9 mouse cellular contexts compared by ENCODE assay signal in genomic region chr1:133911456-133911855, GRCm38 (mm10). TPM values are rescaled to one million over a fixed set of nuclear protein-coding genes. Genes with fewer than 3 reads are reported as not detected.
DNase-seq lines count a peak whose midpoint lies in the region; ATAC-seq and TF ChIP-seq lines count a peak whose summit lies in the region.
"Had no signal": no experiment of that assay in that cellular context is flagged by ENCODE, and none has a peak within 500 bp of the region (broad histone marks: within the 10 kb centered on the region; RNA-seq: fewer than 3 reads in every experiment).

No protein-coding gene starts in this region.

- DNase-seq in adrenal gland, adult (ENCODE audit: inconsistent age in 2 of 2, low spot score in 1 of 2): peak; percentile 68 to 88
- no peak for DNase-seq in adrenal gland, postnatal 4 days (ENCODE audit: low spot score in 2 of 2)
- DNase-seq in midbrain, embryonic 14.5 days: peak; percentile 89
- peak; percentile 71 for DNase-seq in cerebellum, adult 9-11 months
- peak; percentile 41 to 67 for DNase-seq in heart, adult 9 months (ENCODE audit: low spot score in 2 of 2)
- peak; percentile 80 for DNase-seq in liver, postnatal 0 days
- DNase-seq in right cerebral cortex, postnatal 25 days: peak; percentile 64

- H3K4me3 ChIP-seq in midbrain, embryonic 14.5 days (replicated peaks; ENCODE audit: low read depth, low read length): no peak overlapping the region
- no peak overlapping the region for H3K4me3 ChIP-seq in midbrain, embryonic 13.5 days (replicated peaks)
- H3K4me3 ChIP-seq in liver, postnatal 0 days (ENCODE audit: low read depth, low read length): no peak overlapping the region
- H3K4me3 ChIP-seq: neural tube, embryonic 12.5 days had no signal

- TF ChIP-seq CTCF in liver, postnatal 0 days (IDR thresholded peaks at IDR 0.05; ENCODE audit: low read depth): peak; percentile 96

- no peak overlapping the region for H3K27ac ChIP-seq in midbrain, embryonic 14.5 days (replicated peaks; ENCODE audit: low read depth, low read length)
- no peak overlapping the region for H3K27ac ChIP-seq in midbrain, embryonic 13.5 days
- no peak overlapping the region for H3K27ac ChIP-seq in liver, postnatal 0 days (ENCODE audit: low read depth)
- H3K27ac ChIP-seq: neural tube, embryonic 12.5 days had no signal

- H3K9ac ChIP-seq in midbrain, embryonic 14.5 days (replicated peaks; ENCODE audit: low read length): no peak overlapping the region
- no peak overlapping the region for H3K9ac ChIP-seq in midbrain, embryonic 13.5 days (replicated peaks)
- no peak overlapping the region for H3K9ac ChIP-seq in liver, postnatal 0 days (replicated peaks)
- H3K9ac ChIP-seq: neural tube, embryonic 12.5 days had no signal

- TF ChIP-seq EP300 in liver, postnatal 0 days (IDR thresholded peaks at IDR 0.05; ENCODE audit: low read depth): no peak

- ATAC-seq in midbrain, embryonic 14.5 days (ENCODE audit: low FRiP score, low TSS enrichment): no peak
- ATAC-seq in midbrain, embryonic 13.5 days: no peak
- no peak; the same call in 1 of the 2 replicates for ATAC-seq in liver, postnatal 0 days

- no peaks in the 10 kb centered on the region for H3K27me3 ChIP-seq in midbrain, embryonic 14.5 days (ENCODE audit: control insufficient read depth, insufficient read depth, low read length)
- H3K27me3 ChIP-seq in midbrain, embryonic 13.5 days: peaks cover 9% of the 10 kb centered on the region
- H3K27me3 ChIP-seq in liver, postnatal 0 days (ENCODE audit: insufficient read depth, low read length): peaks cover 12% of the 10 kb centered on the region; the same call in 1 of the 2 replicates

- H3K36me3 ChIP-seq in midbrain, embryonic 14.5 days (ENCODE audit: control insufficient read depth, insufficient read depth, low read length): no peaks in the 10 kb centered on the region
- no peaks in the 10 kb centered on the region for H3K36me3 ChIP-seq in midbrain, embryonic 13.5 days
- no peaks in the 10 kb centered on the region for H3K36me3 ChIP-seq in liver, postnatal 0 days (replicated peaks; ENCODE audit: insufficient read depth, low read length)
- H3K36me3 ChIP-seq: neural tube, embryonic 12.5 days had no signal

- WGBS in midbrain, embryonic 14.5 days: 24% methylated on average over 4 of the region's 4 CpGs
- 24% methylated on average over 4 of the region's 4 CpGs for WGBS in midbrain, embryonic 13.5 days
- 23% methylated on average over 4 of the region's 4 CpGs for WGBS in liver, postnatal 0 days (ENCODE audit: insufficient replicate concordance)

- peaks cover 22% of the 10 kb centered on the region for H3K4me1 ChIP-seq in midbrain, embryonic 14.5 days (ENCODE audit: control insufficient read depth, insufficient read depth, low read length)
- peaks cover 34% of the 10 kb centered on the region for H3K4me1 ChIP-seq in midbrain, embryonic 13.5 days (replicated peaks)
- peaks cover 14% of the 10 kb centered on the region for H3K4me1 ChIP-seq in liver, postnatal 0 days (ENCODE audit: insufficient read depth)

- no peak overlapping the region for H3K4me2 ChIP-seq in midbrain, embryonic 14.5 days (ENCODE audit: low read length)
- H3K4me2 ChIP-seq in midbrain, embryonic 13.5 days (replicated peaks): no peak overlapping the region
- no peak overlapping the region for H3K4me2 ChIP-seq in liver, postnatal 0 days (ENCODE audit: low read depth, low read length)
- H3K4me2 ChIP-seq: neural tube, embryonic 12.5 days had no signal

- H3K9me3 ChIP-seq in midbrain, embryonic 14.5 days (ENCODE audit: control insufficient read depth, low read length): no peaks in the 10 kb centered on the region
- no peaks in the 10 kb centered on the region for H3K9me3 ChIP-seq in midbrain, embryonic 13.5 days
- H3K9me3 ChIP-seq in liver, postnatal 0 days (ENCODE audit: low read length): no peaks in the 10 kb centered on the region
- H3K9me3 ChIP-seq: neural tube, embryonic 12.5 days had no signal

RNA-seq across cellular contexts. Expression of gene Optc, which starts 3.7 kb away (rescaled TPM):
- 1 to 10 TPM; 2.1 to 3.3 TPM for total RNA-seq in adrenal gland, postnatal 4 days (2021)
- polyA plus RNA-seq in midbrain, embryonic 14.5 days (2014; fragmentation: Nextera tagmentation; extraction: Ambion mirVana): 3.5 and 4.5 TPM in 2 replicates
- 4.0 and 4.9 TPM in 2 replicates for polyA plus RNA-seq in midbrain, embryonic 13.5 days (2015; fragmentation: Nextera tagmentation; extraction: Ambion mirVana)
- 0.11 and 0.14 TPM in 2 replicates for polyA plus RNA-seq in liver, postnatal 0 days (2015; fragmentation: Nextera tagmentation; extraction: Ambion mirVana)

RNA-seq across cellular contexts. Expression of gene Prelp, which starts 9.8 kb away (rescaled TPM):
- total RNA-seq in adrenal gland, postnatal 4 days (2021): 10 to 100 TPM; 16.3 to 20.1 TPM
- polyA plus RNA-seq in midbrain, embryonic 14.5 days (2014; fragmentation: Nextera tagmentation; extraction: Ambion mirVana): 7.1 and 8.7 TPM in 2 replicates
- polyA plus RNA-seq in midbrain, embryonic 13.5 days (2015; fragmentation: Nextera tagmentation; extraction: Ambion mirVana): 4.4 and 6.5 TPM in 2 replicates
- polyA plus RNA-seq in liver, postnatal 0 days (2015; fragmentation: Nextera tagmentation; extraction: Ambion mirVana): 5.5 and 6.3 TPM in 2 replicates

Comparison
In these comparisons a context has a peak if more than half of its experiments do, and no peak if none do; other contexts are left out.
1. DNase-seq: peak in adrenal gland, adult (2 of 2), midbrain, embryonic 14.5 days (single experiment), cerebellum, adult 9-11 months (single experiment), heart, adult 9 months (2 of 2), liver, postnatal 0 days (single experiment) and right cerebral cortex, postnatal 25 days (single experiment); none in adrenal gland, postnatal 4 days (0 of 2).